Mouse (Mus musculus): ENCODE results near the gene Ces4a.

DNA sequence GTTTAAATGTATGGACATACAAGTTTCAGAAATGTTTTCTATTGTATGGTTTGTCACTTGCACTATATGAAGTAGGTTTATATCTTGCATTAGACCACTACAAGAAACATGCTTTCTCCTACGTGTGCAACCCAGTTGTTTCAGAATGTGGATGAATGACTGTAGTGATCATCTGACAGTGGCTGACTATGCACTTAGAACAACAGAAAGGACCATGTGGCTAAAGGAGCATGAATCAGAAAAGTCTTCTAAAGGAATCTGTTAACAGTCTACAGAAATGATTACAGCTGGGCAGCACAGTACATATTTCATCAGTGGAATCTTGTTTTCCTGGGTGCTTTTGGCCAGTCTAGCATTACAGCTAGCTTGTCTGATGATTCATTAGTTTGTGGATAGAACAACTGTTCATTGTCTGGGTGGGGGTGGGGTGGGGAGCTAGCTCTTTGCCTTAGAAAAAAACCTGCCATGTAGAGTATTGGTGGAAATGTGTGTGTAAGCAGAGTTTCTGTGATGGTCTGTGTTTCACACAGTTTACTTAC is 54.9 kb downstream of the Ces4a start:
- no peak for TF ChIP-seq POLR2A (IDR thresholded peaks at IDR 0.05; ENCODE audit: low read depth, low read length)
- no peak for TF ChIP-seq CTCF (IDR thresholded peaks at IDR 0.05; ENCODE audit: extremely low read depth, insufficient read depth, insufficient read length, insufficient replicate concordance)

Data from spleen, adult 2 months (tissue).